ENCODE assay signal across 24 mouse cellular contexts in the genomic region with DNA sequence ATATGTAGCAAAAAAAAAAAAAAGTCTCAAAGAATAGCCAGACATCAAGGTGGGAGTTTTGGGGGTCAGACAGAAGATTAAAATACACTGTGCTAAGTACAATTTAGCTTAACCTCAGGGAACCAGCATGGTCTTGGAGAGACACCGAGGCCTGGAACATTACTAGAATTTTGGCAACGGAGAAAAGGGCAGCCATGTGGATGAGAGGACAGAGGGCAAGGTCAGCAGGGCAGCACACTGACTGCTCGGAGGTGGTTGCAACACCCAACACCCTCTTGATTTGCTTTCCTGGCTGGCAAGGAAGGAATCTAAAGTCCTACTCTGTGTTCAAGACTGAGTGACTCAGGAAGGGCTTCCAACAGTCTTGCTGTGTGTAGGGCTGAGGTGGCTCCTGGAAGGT.
DNase-seq lines count a peak whose midpoint lies in the region; ATAC-seq lines count a peak whose summit lies in the region.
"Had no signal": no experiment of that assay in that cellular context is flagged by ENCODE, and none has a peak within 500 bp of the region (broad histone marks: within the 10 kb centered on the region; RNA-seq: fewer than 3 reads in every experiment).

No protein-coding gene starts in this region.

- H3K36me3 ChIP-seq in midbrain, embryonic 10.5 days = no peaks in the 10 kb centered on the region
- H3K36me3 ChIP-seq in midbrain, embryonic 14.5 days (ENCODE audit: control insufficient read depth, insufficient read depth, low read length) = no peaks in the 10 kb centered on the region
- H3K36me3 ChIP-seq: forebrain, embryonic 15.5 days; heart, embryonic 15.5 days; hindbrain, embryonic 15.5 days; intestine, embryonic 15.5 days; midbrain, embryonic 13.5 days; neural tube, embryonic 13.5 days had no signal

- no peaks in the 10 kb centered on the region for H3K27me3 ChIP-seq in midbrain, embryonic 10.5 days (ENCODE audit: low read depth, poor library complexity, severe bottlenecking)
- H3K27me3 ChIP-seq in midbrain, embryonic 14.5 days (ENCODE audit: control insufficient read depth, insufficient read depth, low read length) = no peaks in the 10 kb centered on the region
- H3K27me3 ChIP-seq: forebrain, embryonic 15.5 days; heart, embryonic 15.5 days; hindbrain, embryonic 15.5 days; intestine, embryonic 15.5 days; midbrain, embryonic 13.5 days; neural tube, embryonic 13.5 days had no signal

- H3K9ac ChIP-seq in midbrain, embryonic 14.5 days (replicated peaks; ENCODE audit: low read length) = no peak overlapping the region
- H3K9ac ChIP-seq: forebrain, embryonic 15.5 days; heart, embryonic 15.5 days; hindbrain, embryonic 15.5 days; intestine, embryonic 15.5 days; lung, embryonic 14.5 days; midbrain, embryonic 13.5 days; neural tube, embryonic 13.5 days had no signal

- no peak for ATAC-seq in midbrain, embryonic 14.5 days (ENCODE audit: low FRiP score, low TSS enrichment)
- ATAC-seq: forebrain, embryonic 15.5 days; intestine, embryonic 15.5 days; midbrain, embryonic 13.5 days; Patski had no signal

- no peak overlapping the region for H3K4me2 ChIP-seq in midbrain, embryonic 14.5 days (ENCODE audit: low read length)
- H3K4me2 ChIP-seq: forebrain, embryonic 15.5 days; heart, embryonic 15.5 days; hindbrain, embryonic 15.5 days; intestine, embryonic 15.5 days; lung, embryonic 14.5 days; midbrain, embryonic 13.5 days; neural tube, embryonic 13.5 days had no signal

- no peak overlapping the region for H3K4me3 ChIP-seq in midbrain, embryonic 10.5 days
- no peak overlapping the region for H3K4me3 ChIP-seq in midbrain, embryonic 14.5 days (replicated peaks; ENCODE audit: low read depth, low read length)
- H3K4me3 ChIP-seq: forebrain, embryonic 15.5 days; heart, embryonic 15.5 days; hindbrain, embryonic 15.5 days; intestine, embryonic 15.5 days; layer of hippocampus, adult 2 months; midbrain, embryonic 13.5 days; neural tube, embryonic 13.5 days had no signal

- H3K4me1 ChIP-seq in midbrain, embryonic 10.5 days = no peaks in the 10 kb centered on the region
- no peaks in the 10 kb centered on the region for H3K4me1 ChIP-seq in midbrain, embryonic 14.5 days (ENCODE audit: control insufficient read depth, insufficient read depth, low read length)
- H3K4me1 ChIP-seq: forebrain, embryonic 15.5 days; hindbrain, embryonic 15.5 days; intestine, embryonic 15.5 days; midbrain, embryonic 13.5 days; neural tube, embryonic 13.5 days had no signal

- H3K9me3 ChIP-seq in midbrain, embryonic 10.5 days (replicated peaks) = no peaks in the 10 kb centered on the region
- H3K9me3 ChIP-seq in midbrain, embryonic 14.5 days (ENCODE audit: control insufficient read depth, low read length) = no peaks in the 10 kb centered on the region
- H3K9me3 ChIP-seq: forebrain, embryonic 15.5 days; heart, embryonic 15.5 days; hindbrain, embryonic 15.5 days; intestine, embryonic 15.5 days; midbrain, embryonic 13.5 days; neural tube, embryonic 13.5 days had no signal

- DNase-seq in adrenal gland, adult 2 months = peak; percentile 68
- no peak for DNase-seq in adrenal gland, postnatal 4 days (ENCODE audit: low spot score in 2 of 2)
- peak; percentile 51 to 65 for DNase-seq in kidney, adult 8-10 months
- DNase-seq in kidney, postnatal 4 days = no peak
- DNase-seq in midbrain, embryonic 10.5 days (ENCODE audit: low spot score) = peak; percentile 7
- no peak for DNase-seq in midbrain, embryonic 14.5 days
- DNase-seq in kidney, postnatal 25 days = peak; percentile 39 to 81
- no peak for DNase-seq in urinary bladder, postnatal 14 days (ENCODE audit: low spot score)
- DNase-seq: cerebellum, adult 11-12 months; cerebellum, postnatal 14 days; embryo, embryonic 11 days; heart, adult 11 months; heart, postnatal 4 days; lung, embryonic 14.5 days; right cerebral cortex, postnatal 14 days; thymus, adult 2 months had no signal

- WGBS in midbrain, embryonic 10.5 days = 74% methylated on average over 3 of the region's 3 CpGs
- WGBS in midbrain, embryonic 14.5 days = 79% methylated on average over 3 of the region's 3 CpGs

- no peak overlapping the region for H3K27ac ChIP-seq in midbrain, embryonic 10.5 days (replicated peaks)
- no peak overlapping the region for H3K27ac ChIP-seq in midbrain, embryonic 14.5 days (replicated peaks; ENCODE audit: low read depth, low read length)
- H3K27ac ChIP-seq: forebrain, embryonic 15.5 days; heart, embryonic 15.5 days; hindbrain, embryonic 15.5 days; intestine, embryonic 15.5 days; layer of hippocampus, adult 2 months; midbrain, embryonic 13.5 days; neural tube, embryonic 13.5 days had no signal

Comparison
In these comparisons a context has a peak if more than half of its experiments do, and no peak if none do; other contexts are left out.
1. DNase-seq: peak in adrenal gland, adult 2 months (single experiment), kidney, adult 8-10 months (2 of 2), midbrain, embryonic 10.5 days (single experiment) and kidney, postnatal 25 days (2 of 2); none in adrenal gland, postnatal 4 days (0 of 2), kidney, postnatal 4 days (0 of 2), midbrain, embryonic 14.5 days (single experiment) and urinary bladder, postnatal 14 days (single experiment).